Mouse (Mus musculus) kidney, embryonic 16.5 days (tissue): ENCODE measurements around the gene Rab11fip3. TPM values are rescaled to one million over a fixed set of nuclear protein-coding genes. Genes with fewer than 3 reads are reported as not detected.
"Not testable (repeated sequence)": the region's sequence is repeated elsewhere in the genome, so short reads cannot be mapped to it uniquely, and the experiment has no call there.

Source experiments
- ATAC-seq: fragments of 200-750 bp; cut with Nextera tagmentation; 2 replicates; pipeline ENCODE4 v1.8.0; 2017; ENCODE audit warnings: moderate TSS enrichment; ENCODE audit not compliant: low FRiP score, low TSS enrichment
- H3K27ac ChIP-seq: fragments of 300-500 bp; sonication (generic); 2 replicates; pipeline ENCODE4 v1.5.1; 2014; ENCODE audit warnings: low read length
- H3K27me3 ChIP-seq: fragments of 300-500 bp; sonication (generic); 2 replicates; pipeline ENCODE4 v1.6.1; 2014; ENCODE audit warnings: low read length, control low read depth, mixed read lengths; ENCODE audit not compliant: insufficient read depth
- H3K36me3 ChIP-seq: fragments of 300-500 bp; sonication (generic); 2 replicates; pipeline ENCODE4 v1.6.1; 2014; ENCODE audit warnings: low read length, control low read depth, mixed read lengths; ENCODE audit not compliant: insufficient read depth
- H3K4me1 ChIP-seq: fragments of 300-500 bp; sonication (generic); 2 replicates; pipeline ENCODE4 v1.6.1; 2014; ENCODE audit warnings: low read length, control low read depth, mixed read lengths; ENCODE audit not compliant: insufficient read depth
- H3K4me2 ChIP-seq: fragments of 300-500 bp; sonication (generic); replicated peaks from 2 replicates; pipeline ENCODE4 v1.6.1; 2014; ENCODE audit warnings: low read depth, low read length
- H3K4me3 ChIP-seq: fragments of 300-500 bp; sonication (generic); 2 replicates; pipeline ENCODE4 v1.5.1; 2014; ENCODE audit warnings: mild to moderate bottlenecking, low read length
- H3K9ac ChIP-seq: fragments of 300-500 bp; sonication (generic); replicated peaks from 2 replicates; pipeline ENCODE4 v1.6.1; 2014; ENCODE audit warnings: low read length
- H3K9me3 ChIP-seq: fragments of 300-500 bp; sonication (generic); 2 replicates; pipeline ENCODE4 v1.6.1; 2016; ENCODE audit warnings: low read length, control low read depth
- WGBS: fragments of 180-500 bp; shearing (Covaris S2); extraction: QIAGEN DNeasy Blood & Tissue Kit; methylation state at CpG from one replicate; pipeline ENCODE4 v1.1.7; 2014; 5-methylcytosine and 5-hydroxymethylcytosine counted together
- polyA plus RNA-seq: library from polyadenylated mRNA; unstranded; fragments of >200 nt; fragmentation: Nextera tagmentation; extraction: Ambion mirVana; gene quantifications from 2 replicates; pipeline ENCODE4 v1.2.1, GENCODE M21; 2015

Rab11fip3 gene
- 30.7 and 41.0 TPM in 2 replicates for polyA plus RNA-seq

DNA sequence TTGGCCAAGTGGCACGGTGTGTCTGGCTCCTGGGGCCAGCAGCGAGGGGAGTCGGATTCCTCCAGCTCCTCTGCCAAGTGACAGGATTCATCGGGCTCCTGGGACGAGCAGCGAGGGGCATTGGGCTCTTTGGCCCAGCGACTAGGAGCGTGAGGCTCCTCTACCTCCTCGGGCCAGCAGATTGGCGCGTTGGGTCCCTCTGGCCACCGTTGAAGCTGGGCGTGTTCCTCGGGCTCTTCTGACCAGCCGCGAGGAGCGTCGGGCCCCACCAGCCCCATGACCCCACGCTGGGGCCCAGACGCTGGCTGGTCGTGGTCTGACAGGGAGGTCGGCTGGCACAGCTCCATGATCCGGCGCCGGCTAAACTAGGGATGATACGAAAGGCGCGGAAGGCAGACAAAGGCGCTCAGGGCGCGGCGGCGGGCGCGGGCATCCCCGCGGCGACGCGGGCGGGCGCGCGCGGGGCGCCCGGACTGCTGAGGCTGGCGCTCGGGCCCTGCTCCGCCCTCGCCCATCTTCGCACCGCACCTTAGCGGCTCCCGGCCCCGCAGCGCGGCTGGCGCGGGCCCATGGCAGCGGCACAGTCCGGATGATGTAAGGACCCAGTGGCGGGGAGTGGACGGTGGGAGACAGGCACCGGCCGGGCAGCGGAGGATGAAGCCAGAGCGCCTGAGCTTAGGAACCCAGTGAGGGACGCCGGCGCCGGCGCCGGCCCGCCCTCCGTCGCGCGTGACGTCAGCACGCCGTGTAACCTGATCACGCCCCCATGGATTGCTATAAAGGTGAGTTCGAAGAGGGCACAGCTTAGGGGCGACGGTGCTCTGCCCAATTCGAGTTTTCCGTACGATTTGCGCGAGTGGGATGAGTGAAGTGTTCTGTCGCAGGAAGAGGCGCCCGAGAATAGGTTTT, at the start of gene Rab11fip3:
Gene Rab11fip3, minus strand, starts transcription at position 725 of the 909 bp plus-strand sequence.
- peak within 1 kb of the TSS; percentile 81 for H3K9ac ChIP-seq
- H3K4me3 ChIP-seq: peak within 1 kb of the TSS; percentile 61
- no peaks in the 10 kb centered on the region for H3K27me3 ChIP-seq
- no peaks in the 10 kb centered on the region for H3K36me3 ChIP-seq
- under 1% methylated on average over 94 of the region's 94 CpGs for WGBS
- peak; percentile 89 for ATAC-seq
- no peaks in the 10 kb centered on the region for H3K9me3 ChIP-seq
- peaks cover 34% of the 10 kb centered on the region for H3K4me1 ChIP-seq
- H3K4me2 ChIP-seq: peak within 1 kb of the TSS; percentile 91
- H3K27ac ChIP-seq: peak within 1 kb of the TSS; percentile 52

DNA sequence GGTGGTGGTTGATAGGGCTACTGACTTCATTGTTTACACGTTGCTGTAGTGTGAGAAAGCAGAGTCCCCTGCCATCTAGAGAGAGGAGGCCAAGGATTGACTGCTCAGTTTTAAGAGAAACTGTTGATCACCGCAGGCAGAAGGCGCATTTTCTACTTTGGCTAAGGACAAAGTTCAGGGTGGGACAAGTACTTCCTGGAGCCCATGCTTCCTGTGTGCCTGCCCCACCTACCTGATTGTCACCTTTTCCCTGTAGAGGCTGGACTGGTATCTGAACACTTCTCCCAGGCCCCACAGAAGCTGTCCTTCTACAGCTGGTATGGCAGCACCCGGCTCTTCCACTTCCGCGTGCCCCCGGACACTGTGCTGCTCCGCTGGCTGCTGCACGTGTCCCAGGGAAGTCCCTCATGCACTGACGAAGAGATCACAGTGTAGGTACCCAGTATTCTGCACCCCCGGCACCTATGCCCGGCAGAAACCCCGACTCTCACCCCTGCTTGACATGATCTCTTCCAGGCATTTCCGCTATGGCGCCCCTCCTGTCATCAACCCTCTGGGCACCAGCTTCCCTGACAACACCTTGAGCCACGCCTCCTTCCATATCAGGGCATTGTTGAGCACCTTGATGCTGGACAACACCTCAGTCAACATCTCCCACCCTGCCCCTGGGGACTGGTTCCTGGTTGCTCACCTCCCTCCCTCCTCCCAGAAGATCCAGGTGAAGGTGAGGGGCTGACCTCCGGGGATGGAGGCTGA, 47.3 kb upstream of the Rab11fip3 start:
- H3K27me3 ChIP-seq: peaks cover 40% of the 10 kb centered on the region
- ATAC-seq: no peak
- no peaks in the 10 kb centered on the region for H3K9me3 ChIP-seq
- H3K4me3 ChIP-seq: no peak overlapping the region
- peak overlapping the region; percentile 7; the same call in 1 of the 2 replicates for H3K27ac ChIP-seq
- peaks cover 25% of the 10 kb centered on the region for H3K4me1 ChIP-seq
- no peak overlapping the region for H3K4me2 ChIP-seq
- H3K36me3 ChIP-seq: no peaks in the 10 kb centered on the region
- 80% methylated on average over 17 of the region's 17 CpGs for WGBS
- H3K9ac ChIP-seq: no peak overlapping the region

DNA sequence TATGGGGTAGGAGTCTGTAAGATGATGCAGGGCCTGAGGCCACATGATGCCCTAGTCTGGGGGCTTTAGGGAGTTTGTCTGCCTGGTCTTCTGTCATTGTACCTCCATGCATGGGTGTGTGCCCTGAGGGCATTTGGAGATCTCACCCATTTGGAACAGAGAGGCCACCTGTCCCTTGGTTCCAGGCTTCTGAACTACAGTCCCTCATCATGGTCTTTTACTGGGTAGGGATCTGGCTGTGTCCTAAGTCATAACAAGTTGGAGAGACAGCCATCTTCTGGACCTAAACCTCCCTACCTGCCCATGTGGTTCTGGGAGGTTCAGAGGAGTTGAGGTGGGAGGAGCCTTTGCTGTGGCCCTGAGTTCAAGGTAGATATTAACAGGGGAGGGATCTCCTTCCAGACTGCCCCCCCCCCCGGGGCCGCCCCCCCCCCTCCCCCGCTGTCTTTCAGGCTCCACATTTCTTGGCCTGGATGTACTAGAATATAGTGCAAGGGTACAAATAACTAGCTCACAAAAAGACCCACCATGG, 46.7 kb upstream of the Rab11fip3 start:
- Histone ChIP-seq H3K9me3 (no peaks in the 10 kb centered on the region), H3K4me3 (no peak overlapping the region), H3K27ac (peak overlapping the region; percentile 27), H3K27me3 (peaks cover 46% of the 10 kb centered on the region), H3K36me3 (no peaks in the 10 kb centered on the region), H3K4me1 (peaks cover 25% of the 10 kb centered on the region), H3K4me2 (no peak overlapping the region), H3K9ac (no peak overlapping the region)
- 70% methylated on average over 2 of the region's 3 CpGs for WGBS
- no peak for ATAC-seq

DNA sequence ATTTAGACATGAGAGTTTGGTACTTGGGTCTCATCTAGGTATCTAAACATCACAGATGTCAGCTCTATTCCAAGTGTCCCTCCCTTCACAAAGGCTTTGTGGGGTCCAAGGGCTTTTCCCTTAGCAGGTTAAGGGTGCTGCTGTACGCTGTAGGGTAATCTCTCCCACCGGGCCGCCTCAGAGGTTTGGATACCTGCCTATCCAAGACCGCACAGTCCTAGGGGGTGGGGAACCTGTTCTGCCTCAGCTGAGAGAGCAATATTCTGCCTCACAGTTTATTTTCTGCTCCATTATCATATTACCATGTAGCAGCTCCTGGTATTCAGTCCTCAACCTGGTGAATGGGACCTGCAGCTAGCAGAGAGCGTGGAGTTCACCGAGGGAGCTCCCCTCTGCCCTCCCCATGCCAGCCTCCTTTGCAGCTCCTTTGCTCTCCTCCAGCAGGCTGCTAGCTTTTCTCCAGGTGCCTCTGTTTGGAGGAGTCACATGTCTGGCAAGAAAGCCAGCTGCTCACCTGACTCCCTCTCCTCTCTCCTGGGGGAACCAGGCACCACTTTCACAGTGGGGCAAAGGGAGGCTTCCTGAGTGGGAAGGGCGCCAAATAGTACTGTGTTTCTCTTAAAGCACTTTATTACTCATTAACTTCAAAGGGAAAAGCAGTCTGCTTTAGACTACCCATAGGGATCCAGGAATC, 46.0 kb upstream of the Rab11fip3 start:
- H3K4me2 ChIP-seq: no peak overlapping the region
- peaks cover 28% of the 10 kb centered on the region for H3K4me1 ChIP-seq
- H3K27ac ChIP-seq: peak overlapping the region; percentile 27
- H3K9me3 ChIP-seq: no peaks in the 10 kb centered on the region
- no peak overlapping the region for H3K4me3 ChIP-seq
- peaks cover 53% of the 10 kb centered on the region for H3K27me3 ChIP-seq
- ATAC-seq: peak; percentile 16; the same call in 1 of the 2 replicates
- H3K9ac ChIP-seq: no peak overlapping the region
- H3K36me3 ChIP-seq: no peaks in the 10 kb centered on the region
- WGBS: 82% methylated on average over 7 of the region's 7 CpGs

DNA sequence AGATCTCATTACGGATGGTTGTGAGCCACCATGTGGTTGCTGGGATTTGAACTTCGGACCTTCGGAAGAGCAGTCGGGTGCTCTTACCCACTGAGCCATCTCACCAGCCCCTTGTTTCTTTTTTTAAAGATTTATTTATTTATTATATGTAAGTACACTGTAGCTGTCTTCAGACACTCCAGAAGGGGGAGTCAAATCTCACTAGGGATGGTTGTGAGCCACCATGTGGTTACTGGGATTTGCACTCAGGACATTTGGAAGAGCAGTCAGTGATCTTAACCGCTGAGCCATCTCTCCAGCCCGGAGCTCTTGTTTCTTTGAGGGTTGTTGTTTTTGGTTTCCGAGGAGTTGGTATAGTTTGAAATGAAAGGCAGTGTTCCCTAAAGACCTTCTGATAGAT, 45.1 kb upstream of the Rab11fip3 start:
- not testable (repeated sequence) for H3K27ac ChIP-seq, ATAC-seq, H3K36me3 ChIP-seq, H3K9ac ChIP-seq, H3K4me2 ChIP-seq, H3K9me3 ChIP-seq, H3K4me3 ChIP-seq
- H3K27me3 ChIP-seq: peaks cover 56% of the 10 kb centered on the region
- H3K4me1 ChIP-seq: peaks cover 26% of the 10 kb centered on the region
- 64% methylated on average over 7 of the region's 7 CpGs for WGBS

DNA sequence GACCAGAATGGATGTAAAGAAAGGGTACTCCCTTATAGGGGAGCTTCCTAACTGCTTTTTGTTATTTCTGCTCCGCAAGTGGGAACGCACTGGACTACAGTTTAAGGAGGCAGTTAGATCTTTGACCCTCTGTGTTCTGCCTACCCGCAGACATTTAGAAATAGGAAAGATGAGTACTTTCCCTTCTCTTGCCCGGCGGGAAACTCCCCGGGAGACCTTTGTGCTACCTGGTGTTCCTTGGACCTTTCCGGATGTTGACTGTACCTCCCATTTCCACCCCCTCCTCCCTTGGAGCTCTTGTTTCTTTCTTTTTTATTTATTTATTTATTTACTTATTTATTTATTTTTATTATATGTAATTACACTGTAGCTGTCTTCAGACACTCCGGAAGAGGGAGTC, 44.7 kb upstream of the Rab11fip3 start:
- Histone ChIP-seq H3K36me3 (no peaks in the 10 kb centered on the region), H3K4me2 (peak overlapping the region; percentile 92), H3K4me1 (peaks cover 26% of the 10 kb centered on the region), H3K27ac (peak overlapping the region; percentile 40; the same call in 1 of the 2 replicates), H3K9ac (peak overlapping the region; percentile 75), H3K4me3 (peak overlapping the region; percentile 69), H3K27me3 (peaks cover 56% of the 10 kb centered on the region), H3K9me3 (no peaks in the 10 kb centered on the region)
- no peak for ATAC-seq
- WGBS: 11% methylated on average over 8 of the region's 8 CpGs

DNA sequence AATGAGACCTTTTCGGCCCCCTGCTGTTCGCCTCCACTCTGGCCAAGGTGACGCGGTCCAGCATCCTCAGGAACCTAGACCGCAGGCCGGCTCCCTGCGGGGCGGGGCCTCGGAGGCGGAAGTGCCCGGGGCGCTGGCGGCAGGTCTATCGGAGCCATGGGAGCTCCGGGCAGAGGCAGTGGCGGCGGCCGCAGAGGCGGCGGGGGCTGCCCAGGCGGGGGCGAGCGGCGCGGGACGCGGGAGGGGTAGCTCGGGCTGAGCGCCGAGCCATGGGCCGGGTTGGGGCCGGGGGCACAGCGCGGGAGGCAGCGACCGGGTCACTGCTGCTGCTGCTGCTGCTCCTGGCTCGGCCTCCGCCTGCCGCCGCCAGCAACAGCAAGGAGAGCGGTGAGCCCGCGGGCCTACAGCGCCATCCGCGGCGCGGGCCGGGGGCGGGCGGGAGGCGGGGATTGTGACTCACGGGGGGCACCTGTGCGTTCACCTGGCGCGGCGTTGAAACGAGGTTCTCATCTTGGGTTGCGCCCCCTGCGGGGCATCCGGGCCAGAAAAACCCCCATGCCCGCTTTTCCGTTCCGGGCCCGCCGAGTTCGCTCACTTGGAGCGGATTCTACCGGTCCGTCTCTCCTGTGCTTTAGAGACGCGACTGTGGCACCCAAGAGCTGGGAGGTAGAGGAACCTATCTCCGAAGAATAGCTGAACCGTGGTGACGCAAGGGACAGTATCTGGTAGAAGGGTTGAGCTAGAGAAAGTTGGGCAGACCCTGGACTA, 44.0 kb upstream of the Rab11fip3 start, which contains the start of gene Tmem8:
Gene Tmem8, plus strand, starts transcription at position 119 of the 768 bp plus-strand sequence.
- WGBS: under 1% methylated on average over 68 of the region's 75 CpGs
- Histone ChIP-seq H3K36me3 (no peaks in the 10 kb centered on the region), H3K4me2 (peak within 1 kb of the TSS; percentile 92), H3K27ac (peak within 1 kb of the TSS; percentile 40; the same call in 1 of the 2 replicates), H3K4me1 (peaks cover 26% of the 10 kb centered on the region), H3K27me3 (peaks cover 56% of the 10 kb centered on the region), H3K9me3 (no peaks in the 10 kb centered on the region), H3K9ac (peak within 1 kb of the TSS; percentile 75), H3K4me3 (peak within 1 kb of the TSS; percentile 69)
- ATAC-seq: peak; percentile 81

DNA sequence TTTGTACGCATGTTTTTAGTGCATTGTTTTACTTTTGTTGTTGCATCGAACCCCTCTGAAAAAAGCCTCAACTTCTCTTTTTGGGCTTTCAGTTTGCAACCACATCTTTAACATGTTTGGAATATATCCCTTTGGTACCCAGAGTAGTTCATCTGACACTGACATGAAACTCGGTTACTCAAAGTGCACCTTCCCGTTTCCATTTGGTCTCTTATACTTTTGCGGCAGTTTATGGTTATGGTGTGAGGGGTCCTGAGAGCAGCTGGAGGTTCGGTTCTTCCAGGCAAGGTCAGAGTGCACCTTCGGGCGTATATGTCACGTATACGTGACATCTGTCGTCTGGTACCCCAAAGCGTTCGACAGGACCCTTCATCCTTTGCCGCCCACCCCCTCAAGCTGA, 43.4 kb upstream of the Rab11fip3 start:
- no peaks in the 10 kb centered on the region for H3K36me3 ChIP-seq
- peak overlapping the region; percentile 92 for H3K4me2 ChIP-seq
- H3K9me3 ChIP-seq: no peaks in the 10 kb centered on the region
- H3K27me3 ChIP-seq: peaks cover 56% of the 10 kb centered on the region
- no peak overlapping the region for H3K27ac ChIP-seq
- no peak overlapping the region; the same call in 1 of the 2 replicates for H3K9ac ChIP-seq
- H3K4me3 ChIP-seq: peak overlapping the region; percentile 69
- WGBS: 18% methylated on average over 14 of the region's 14 CpGs
- no peak for ATAC-seq
- peaks cover 26% of the 10 kb centered on the region for H3K4me1 ChIP-seq
